Mouse (Mus musculus) hindbrain, embryonic 15.5 days (tissue): Measurements from ENCODE around the gene Vmn2r29. TPM values are rescaled to one million over a fixed set of nuclear protein-coding genes. Genes with fewer than 3 reads are reported as not detected.
"Not testable (repeated sequence)": the region's sequence is repeated elsewhere in the genome, so short reads cannot be mapped to it uniquely, and the experiment has no call there.

Source experiments
- ATAC-seq: fragments of 200-750 bp; cut with Nextera tagmentation; 2 replicates; pipeline ENCODE4 v1.8.0; 2017; ENCODE audit warnings: low read depth, moderate number of reproducible peaks, moderate TSS enrichment; ENCODE audit not compliant: low FRiP score
- H3K27ac ChIP-seq: fragments of 300-500 bp; sonication (generic); replicated peaks from 2 replicates; pipeline ENCODE4 v1.5.1; 2015; ENCODE audit warnings: mild to moderate bottlenecking, inconsistent platforms
- H3K27me3 ChIP-seq: fragments of 300-500 bp; sonication (generic); 2 replicates; pipeline ENCODE4 v1.6.1; 2015; ENCODE audit warnings: control low read depth, inconsistent platforms
- H3K36me3 ChIP-seq: fragments of 300-500 bp; sonication (generic); 2 replicates; pipeline ENCODE4 v1.6.1; 2015; ENCODE audit warnings: control low read depth, inconsistent platforms
- H3K4me1 ChIP-seq: fragments of 300-500 bp; sonication (generic); replicated peaks from 2 replicates; pipeline ENCODE4 v1.6.1; 2015; ENCODE audit warnings: control low read depth, inconsistent platforms
- H3K4me2 ChIP-seq: fragments of 300-500 bp; sonication (generic); 2 replicates; pipeline ENCODE4 v1.6.1; 2015; ENCODE audit warnings: moderate library complexity, mild to moderate bottlenecking, inconsistent platforms
- H3K4me3 ChIP-seq: fragments of 300-500 bp; sonication (generic); 2 replicates; pipeline ENCODE4 v1.5.1; 2015; ENCODE audit warnings: mild to moderate bottlenecking, inconsistent platforms
- H3K9ac ChIP-seq: fragments of 300-500 bp; sonication (generic); 2 replicates; pipeline ENCODE4 v1.6.1; 2015; ENCODE audit warnings: inconsistent platforms
- H3K9me3 ChIP-seq: fragments of 300-500 bp; sonication (generic); 2 replicates; pipeline ENCODE4 v1.6.1; 2016; ENCODE audit warnings: control low read depth, inconsistent platforms
- WGBS: fragments of 180-500 bp; shearing (Covaris S2); methylation state at CpG from one replicate; pipeline ENCODE4 v1.1.7; 2015; 5-methylcytosine and 5-hydroxymethylcytosine counted together
- polyA plus RNA-seq: library from polyadenylated mRNA; unstranded; fragments of >200 nt; fragmentation: Nextera tagmentation; extraction: Ambion mirVana; gene quantifications from 2 replicates; pipeline ENCODE4 v1.2.1, GENCODE M21; 2015

Gene Vmn2r29
- 1.5 and 1.7 TPM in 2 replicates for polyA plus RNA-seq

GRCm38 (mm10) chr7:7247228-7247627 lies at the start of gene Vmn2r29:
Gene Vmn2r29 (minus strand): TSS chr7:7247328.
- not testable (repeated sequence) for H3K27me3 ChIP-seq, ATAC-seq, H3K4me1 ChIP-seq, H3K9me3 ChIP-seq, H3K36me3 ChIP-seq, H3K9ac ChIP-seq, H3K4me2 ChIP-seq, H3K4me3 ChIP-seq, H3K27ac ChIP-seq
- no CpG with 5 or more reads among the region's 1 CpGs for WGBS

- Histone ChIP-seq H3K27me3 (no peaks in the 10 kb centered on the region), H3K9me3 (no peaks in the 10 kb centered on the region), H3K36me3 (peaks cover 50% of the 10 kb centered on the region), H3K9ac (no peak overlapping the region), H3K4me3 (no peak overlapping the region), H3K4me2 (no peak overlapping the region), H3K4me1 (peaks cover 13% of the 10 kb centered on the region), H3K27ac (no peak overlapping the region)
- 78% methylated on average over 16 of the region's 16 CpGs for WGBS
- no peak for ATAC-seq
Observed at GRCm38 (mm10) chr7:7295595-7295994, 48.5 kb upstream of the Vmn2r29 start.

GRCm38 (mm10) chr7:7281383-7281782 lies 34.3 kb upstream of the Vmn2r29 start:
- Histone ChIP-seq H3K9me3 (no peaks in the 10 kb centered on the region), H3K27ac (no peak overlapping the region), H3K27me3 (no peaks in the 10 kb centered on the region), H3K4me2 (no peak overlapping the region), H3K36me3 (peaks cover 38% of the 10 kb centered on the region), H3K9ac (no peak overlapping the region), H3K4me1 (no peaks in the 10 kb centered on the region), H3K4me3 (no peak overlapping the region)
- WGBS = 70% methylated on average over 1 of the region's 1 CpGs
- no peak for ATAC-seq

- Histone ChIP-seq H3K4me3 (peak within 1 kb of the TSS; percentile 32), H3K27ac (peak within 1 kb of the TSS; percentile 46), H3K9ac (peak within 1 kb of the TSS; percentile 7), H3K4me2 (peak within 1 kb of the TSS; percentile 30), H3K36me3 (peaks cover 15% of the 10 kb centered on the region)
- H3K27me3 ChIP-seq, H3K9me3 ChIP-seq, H3K4me1 ChIP-seq: not testable (repeated sequence)
- 43% methylated on average over 45 of the region's 45 CpGs for WGBS
- ATAC-seq = peak; percentile 99
Observed at GRCm38 (mm10) chr7:7277966-7278567, 30.9 kb upstream of the Vmn2r29 start, which contains the start of gene Gm45844. Gene Gm45844 (minus strand): TSS chr7:7278289.

- H3K36me3 ChIP-seq = not testable (repeated sequence)
- peak overlapping the region; percentile 30 for H3K4me2 ChIP-seq
Observed at GRCm38 (mm10) chr7:7277556-7277955, 30.4 kb upstream of the Vmn2r29 start.

GRCm38 (mm10) chr7:7209313-7210151 lies 37.6 kb downstream of the Vmn2r29 start, which contains the start of gene Zfp772:
Gene Zfp772 (minus strand): TSS chr7:7209998.
- H3K27ac ChIP-seq, H3K27me3 ChIP-seq, ATAC-seq, H3K4me1 ChIP-seq, H3K9me3 ChIP-seq: not testable (repeated sequence)
- peak within 1 kb of the TSS; percentile 69 for H3K4me2 ChIP-seq
- peak within 1 kb of the TSS; percentile 54 for H3K4me3 ChIP-seq
- H3K9ac ChIP-seq = peak within 1 kb of the TSS; percentile 49
- peaks cover 11% of the 10 kb centered on the region for H3K36me3 ChIP-seq
- WGBS = 2% methylated on average over 24 of the region's 24 CpGs

More at GRCm38 (mm10) chr7:7277556-7277955, 30.4 kb upstream of the Vmn2r29 start:
- peak overlapping the region; percentile 46 for H3K27ac ChIP-seq
- peak; percentile 70; the same call in 1 of the 2 replicates for ATAC-seq
- not testable (repeated sequence) for H3K4me1 ChIP-seq, H3K27me3 ChIP-seq, H3K9me3 ChIP-seq
- peak overlapping the region; percentile 32 for H3K4me3 ChIP-seq
- 46% methylated on average over 24 of the region's 24 CpGs for WGBS
- H3K9ac ChIP-seq = peak overlapping the region; percentile 7

- Histone ChIP-seq H3K9me3 (no peaks in the 10 kb centered on the region), H3K36me3 (0 out of 2 replicates have a peak, but pooled peaks cover 4% of the 10 kb centered on the region), H3K4me3 (peak overlapping the region; percentile 69), H3K27ac (no peak overlapping the region), H3K4me1 (no peaks in the 10 kb centered on the region), H3K4me2 (peak overlapping the region; percentile 55), H3K27me3 (no peaks in the 10 kb centered on the region), H3K9ac (peak overlapping the region; percentile 47)
- WGBS = 12% methylated on average over 18 of the region's 18 CpGs
- ATAC-seq = peak; percentile 97
Observed at GRCm38 (mm10) chr7:7188191-7188942, 58.8 kb downstream of the Vmn2r29 start.

GRCm38 (mm10) chr7:7187417-7188190 lies 59.5 kb downstream of the Vmn2r29 start:
- H3K9ac ChIP-seq = peak overlapping the region; percentile 47
- H3K36me3 ChIP-seq = peaks cover 11% of the 10 kb centered on the region
- no peaks in the 10 kb centered on the region for H3K27me3 ChIP-seq
- 41% methylated on average over 13 of the region's 13 CpGs for WGBS
- no peaks in the 10 kb centered on the region for H3K4me1 ChIP-seq
- peak; percentile 81 for ATAC-seq
- no peak overlapping the region for H3K27ac ChIP-seq
- peak overlapping the region; percentile 69 for H3K4me3 ChIP-seq
- H3K9me3 ChIP-seq = no peaks in the 10 kb centered on the region
- peak overlapping the region; percentile 55 for H3K4me2 ChIP-seq

- Histone ChIP-seq H3K27ac (no peak overlapping the region), H3K9ac (no peak overlapping the region), H3K4me2 (no peak overlapping the region), H3K9me3 (no peaks in the 10 kb centered on the region), H3K36me3 (peaks cover 28% of the 10 kb centered on the region), H3K4me1 (no peaks in the 10 kb centered on the region), H3K4me3 (no peak overlapping the region), H3K27me3 (no peaks in the 10 kb centered on the region)
- ATAC-seq = no peak
- WGBS = 95% methylated on average over 1 of the region's 1 CpGs
Observed at GRCm38 (mm10) chr7:7185897-7186296, 61.2 kb downstream of the Vmn2r29 start.
